9 mouse cellular contexts compared by ENCODE assay signal in genomic region chr5:145200387-145200786, GRCm38 (mm10). TPM values are rescaled to one million over a fixed set of nuclear protein-coding genes. Genes with fewer than 3 reads are reported as not detected.
DNase-seq lines count a peak whose midpoint lies in the region; ATAC-seq and TF ChIP-seq lines count a peak whose summit lies in the region.
"Had no signal": no experiment of that assay in that cellular context is flagged by ENCODE, and none has a peak within 500 bp of the region (broad histone marks: within the 10 kb centered on the region; RNA-seq: fewer than 3 reads in every experiment).

No protein-coding gene starts in this region.

- no peak overlapping the region for H3K27ac ChIP-seq in layer of hippocampus, adult 2 months
- H3K27ac ChIP-seq in embryonic facial prominence, embryonic 14.5 days (replicated peaks; ENCODE audit: low read depth, low read length) = no peak overlapping the region
- no peak overlapping the region for H3K27ac ChIP-seq in intestine, embryonic 16.5 days (ENCODE audit: low read length)

- TF ChIP-seq POLR2A in myocyte (IDR thresholded peaks at IDR 0.05; ENCODE audit: insufficient read length, low read depth) = no peak

- no peaks in the 10 kb centered on the region for H3K27me3 ChIP-seq in embryonic facial prominence, embryonic 14.5 days (replicated peaks; ENCODE audit: control insufficient read depth, insufficient read depth, low read length)
- H3K27me3 ChIP-seq in intestine, embryonic 16.5 days (replicated peaks; ENCODE audit: control insufficient read depth, insufficient read depth, low read length) = no peaks in the 10 kb centered on the region
- no peaks in the 10 kb centered on the region for H3K27me3 ChIP-seq in myocyte (ENCODE audit: control insufficient read depth, insufficient read depth, insufficient read length)

- peaks cover 21% of the 10 kb centered on the region for H3K36me3 ChIP-seq in embryonic facial prominence, embryonic 14.5 days (ENCODE audit: control insufficient read depth, insufficient read depth, low read length)
- H3K36me3 ChIP-seq in intestine, embryonic 16.5 days (ENCODE audit: control insufficient read depth, insufficient read depth, low read length) = no peaks in the 10 kb centered on the region
- peaks cover 3% of the 10 kb centered on the region for H3K36me3 ChIP-seq in myocyte (ENCODE audit: control insufficient read depth, insufficient read depth)

- 77% methylated on average over 7 of the region's 7 CpGs for WGBS in embryonic facial prominence, embryonic 14.5 days
- WGBS in intestine, embryonic 16.5 days = 71% methylated on average over 7 of the region's 7 CpGs

- TF ChIP-seq CTCF in layer of hippocampus, adult 2 months (conservative IDR thresholded peaks at IDR 0.05) = no peak

- ATAC-seq in embryonic facial prominence, embryonic 14.5 days (ENCODE audit: low read depth) = no peak
- no peak for ATAC-seq in intestine, embryonic 16.5 days
- ATAC-seq in erythroid progenitor cell, adult 5-6 weeks (replicated peaks; ENCODE audit: low FRiP score, poor library complexity, severe bottlenecking) = no peak

- H3K9ac ChIP-seq in embryonic facial prominence, embryonic 14.5 days (ENCODE audit: low read depth, low read length) = no peak overlapping the region
- H3K9ac ChIP-seq in intestine, embryonic 16.5 days (ENCODE audit: low read depth, low read length) = no peak overlapping the region

- DNase-seq in layer of hippocampus, adult 2 months (ENCODE audit: low spot score in 2 of 2) = no peak
- DNase-seq in layer of hippocampus, adult 8-10 months (ENCODE audit: low spot score in 2 of 2) = no peak
- DNase-seq in embryonic facial prominence, embryonic 14.5 days (ENCODE audit: low spot score) = no peak
- no peak for DNase-seq in urinary bladder, adult 2 months (ENCODE audit: low spot score)
- DNase-seq in ovary, postnatal 14 days (ENCODE audit: low spot score) = no peak
- DNase-seq: cerebellum, postnatal 25 days had no signal

- no peak overlapping the region for H3ac ChIP-seq in myocyte (ENCODE audit: control insufficient read depth, insufficient read length)

- H3K4me1 ChIP-seq in embryonic facial prominence, embryonic 14.5 days (ENCODE audit: control insufficient read depth, insufficient read depth, low read length) = peaks cover 13% of the 10 kb centered on the region
- H3K4me1 ChIP-seq in intestine, embryonic 16.5 days (ENCODE audit: control insufficient read depth, insufficient read depth, low read length) = peaks cover 13% of the 10 kb centered on the region

- H3K9me3 ChIP-seq in embryonic facial prominence, embryonic 14.5 days (ENCODE audit: control insufficient read depth, low read length) = no peaks in the 10 kb centered on the region
- H3K9me3 ChIP-seq in intestine, embryonic 16.5 days (ENCODE audit: control insufficient read depth, low read length) = no peaks in the 10 kb centered on the region

- no peaks in the 10 kb centered on the region for H3K79me2 ChIP-seq in myocyte (ENCODE audit: control insufficient read depth, insufficient read depth)

- peak overlapping the region; percentile 89 for H3K4me3 ChIP-seq in layer of hippocampus, adult 2 months
- H3K4me3 ChIP-seq in embryonic facial prominence, embryonic 14.5 days (ENCODE audit: low read depth, low read length) = peak overlapping the region; percentile 84; the same call in 1 of the 2 replicates
- peak overlapping the region; percentile 93; the same call in 1 of the 2 replicates for H3K4me3 ChIP-seq in intestine, embryonic 16.5 days (ENCODE audit: low read length)
- peak overlapping the region; percentile 65 for H3K4me3 ChIP-seq in myocyte

- H3K4me2 ChIP-seq in embryonic facial prominence, embryonic 14.5 days (ENCODE audit: low read depth, low read length) = peak overlapping the region; percentile 96
- peak overlapping the region; percentile 12 for H3K4me2 ChIP-seq in intestine, embryonic 16.5 days (ENCODE audit: low read depth, low read length)
- H3K4me2 ChIP-seq in myocyte (ENCODE audit: low read depth) = peak overlapping the region; percentile 77

TF ChIP-seq in myocyte, 11 proteins besides CTCF, POLR2A, EP300 and RAD21:
- TF ChIP-seq MYOG (IDR thresholded peaks at IDR 0.05; ENCODE audit: control insufficient read depth in 1 of 3, insufficient read depth in 1 of 3, insufficient read length in 2 of 3, low read depth in 2 of 3) = no peak
- TF ChIP-seq SRF (IDR thresholded peaks at IDR 0.05; ENCODE audit: control insufficient read depth, insufficient read length, low read depth) = no peak
- TF ChIP-seq MYOD1 (IDR thresholded peaks at IDR 0.05; ENCODE audit: control insufficient read depth in 1 of 3, insufficient read length in 2 of 3, low read depth in 2 of 3) = no peak
- no peak for TF ChIP-seq POLR2AphosphoS2 (IDR thresholded peaks at IDR 0.05; ENCODE audit: insufficient read length, low read depth)
- no peak for TF ChIP-seq REST (IDR thresholded peaks at IDR 0.05; ENCODE audit: insufficient read depth, insufficient read length)
- TF ChIP-seq USF1 (IDR thresholded peaks at IDR 0.05; ENCODE audit: low read depth) = no peak
- no peak for TF ChIP-seq E2F4 (IDR thresholded peaks at IDR 0.05; ENCODE audit: insufficient read depth)
- no peak for TF ChIP-seq TCF3 (IDR thresholded peaks at IDR 0.05; ENCODE audit: insufficient read length, low read depth)
- TF ChIP-seq CEBPB (IDR thresholded peaks at IDR 0.05; ENCODE audit: insufficient read depth, poor library complexity, severe bottlenecking) = no peak
- TF ChIP-seq MAX (IDR thresholded peaks at IDR 0.05; ENCODE audit: low read depth) = no peak
- TF ChIP-seq TCF12 (IDR thresholded peaks at IDR 0.05; ENCODE audit: insufficient read depth, poor library complexity, severe bottlenecking) = no peak

RNA-seq across cellular contexts. Expression of gene Zkscan14, which starts 1.3 kb away (rescaled TPM):
- total RNA-seq in layer of hippocampus, adult 2 months (2021) = 10 to 100 TPM; 11.6 to 12.9 TPM
- total RNA-seq in layer of hippocampus, adult 8-10 months (2022) = 10 to 100 TPM; 11.9 to 14.0 (median 12.9) TPM
- polyA plus RNA-seq in embryonic facial prominence, embryonic 14.5 days (2014; fragmentation: Nextera tagmentation; extraction: Ambion mirVana) = 6.6 and 9.3 TPM in 2 replicates
- 8.2 and 8.4 TPM in 2 replicates for polyA plus RNA-seq in intestine, embryonic 16.5 days (2015; fragmentation: Nextera tagmentation; extraction: Ambion mirVana)
- polyA plus RNA-seq in myocyte (2012; fragmentation: generic; extraction: Trizol) = 5.8 TPM
- total RNA-seq in erythroid progenitor cell, adult 5-6 weeks (2015; ENCODE audit: low replicate concordance) = 5.9 and 10.8 TPM in 2 replicates
- total RNA-seq in erythroid progenitor cell, adult 5-6 weeks (2017; ENCODE audit: low replicate concordance) = 8.1 and 14.2 TPM in 2 replicates
- 6.8 and 7.4 TPM in 2 replicates for polyA plus RNA-seq in urinary bladder, adult 2 months (2012; rRNA removed)

RNA-seq across cellular contexts. Expression of gene Zkscan5, which starts 4.0 kb away (rescaled TPM):
- total RNA-seq in layer of hippocampus, adult 2 months (2021) = 10 to 100 TPM; 11.3 to 12.2 TPM
- 10 to 100 TPM; 10.2 to 12.4 (median 10.6) TPM for total RNA-seq in layer of hippocampus, adult 8-10 months (2022)
- 13.4 and 14.0 TPM in 2 replicates for polyA plus RNA-seq in embryonic facial prominence, embryonic 14.5 days (2014; fragmentation: Nextera tagmentation; extraction: Ambion mirVana)
- 7.1 and 8.4 TPM in 2 replicates for polyA plus RNA-seq in intestine, embryonic 16.5 days (2015; fragmentation: Nextera tagmentation; extraction: Ambion mirVana)
- polyA plus RNA-seq in myocyte (2012; fragmentation: generic; extraction: Trizol) = 5.9 TPM
- total RNA-seq in erythroid progenitor cell, adult 5-6 weeks (2015; ENCODE audit: low replicate concordance) = 3.2 and 5.0 TPM in 2 replicates
- total RNA-seq in erythroid progenitor cell, adult 5-6 weeks (2017; ENCODE audit: low replicate concordance) = 4.2 and 8.2 TPM in 2 replicates
- polyA plus RNA-seq in urinary bladder, adult 2 months (2012; rRNA removed) = 7.4 and 9.1 TPM in 2 replicates

RNA-seq across cellular contexts. Expression of gene Atp5j2, which starts 8.5 kb away (rescaled TPM):
- 100 to 1,000 TPM; 238 to 257 TPM for total RNA-seq in layer of hippocampus, adult 2 months (2021)
- 100 to 1,000 TPM; 217 to 378 (median 300) TPM for total RNA-seq in layer of hippocampus, adult 8-10 months (2022)
- polyA plus RNA-seq in embryonic facial prominence, embryonic 14.5 days (2014; fragmentation: Nextera tagmentation; extraction: Ambion mirVana) = 511 and 592 TPM in 2 replicates
- 956 and 964 TPM in 2 replicates for polyA plus RNA-seq in intestine, embryonic 16.5 days (2015; fragmentation: Nextera tagmentation; extraction: Ambion mirVana)
- polyA plus RNA-seq in myocyte (2012; fragmentation: generic; extraction: Trizol) = 683 TPM
- 185 and 225 TPM in 2 replicates for total RNA-seq in erythroid progenitor cell, adult 5-6 weeks (2015; ENCODE audit: low replicate concordance)
- total RNA-seq in erythroid progenitor cell, adult 5-6 weeks (2017; ENCODE audit: low replicate concordance) = 43.9 and 68.5 TPM in 2 replicates
- polyA plus RNA-seq in urinary bladder, adult 2 months (2012; rRNA removed) = 266 and 278 TPM in 2 replicates

RNA-seq across cellular contexts. Expression of gene Zfp655, which starts 31.1 kb away (rescaled TPM):
- 10 to 100 TPM; 27.5 to 28.4 TPM for total RNA-seq in layer of hippocampus, adult 2 months (2021)
- total RNA-seq in layer of hippocampus, adult 8-10 months (2022) = 10 to 100 TPM; 29.7 to 30.8 (median 30.4) TPM
- polyA plus RNA-seq in embryonic facial prominence, embryonic 14.5 days (2014; fragmentation: Nextera tagmentation; extraction: Ambion mirVana) = 37.2 and 38.1 TPM in 2 replicates
- 36.7 and 38.9 TPM in 2 replicates for polyA plus RNA-seq in intestine, embryonic 16.5 days (2015; fragmentation: Nextera tagmentation; extraction: Ambion mirVana)
- 11.5 TPM for polyA plus RNA-seq in myocyte (2012; fragmentation: generic; extraction: Trizol)
- total RNA-seq in erythroid progenitor cell, adult 5-6 weeks (2015; ENCODE audit: low replicate concordance) = 21.4 and 30.6 TPM in 2 replicates
- 16.3 and 21.6 TPM in 2 replicates for total RNA-seq in erythroid progenitor cell, adult 5-6 weeks (2017; ENCODE audit: low replicate concordance)
- 30.0 and 31.5 TPM in 2 replicates for polyA plus RNA-seq in urinary bladder, adult 2 months (2012; rRNA removed)

RNA-seq across cellular contexts. Expression of gene Cpsf4, which starts 33.4 kb away (rescaled TPM):
- 10 to 100 TPM; 24.8 to 24.9 TPM for total RNA-seq in layer of hippocampus, adult 2 months (2021)
- total RNA-seq in layer of hippocampus, adult 8-10 months (2022) = 10 to 100 TPM; 24.9 to 30.7 (median 25.6) TPM
- polyA plus RNA-seq in embryonic facial prominence, embryonic 14.5 days (2014; fragmentation: Nextera tagmentation; extraction: Ambion mirVana) = 25.1 and 26.5 TPM in 2 replicates
- polyA plus RNA-seq in intestine, embryonic 16.5 days (2015; fragmentation: Nextera tagmentation; extraction: Ambion mirVana) = 38.9 and 41.1 TPM in 2 replicates
- 31.3 TPM for polyA plus RNA-seq in myocyte (2012; fragmentation: generic; extraction: Trizol)
- total RNA-seq in erythroid progenitor cell, adult 5-6 weeks (2015; ENCODE audit: low replicate concordance) = 29.8 and 37.8 TPM in 2 replicates
- total RNA-seq in erythroid progenitor cell, adult 5-6 weeks (2017; ENCODE audit: low replicate concordance) = 33.1 and 36.8 TPM in 2 replicates
- 20.4 and 25.4 TPM in 2 replicates for polyA plus RNA-seq in urinary bladder, adult 2 months (2012; rRNA removed)

Comparison
In these comparisons a context has a peak if more than half of its experiments do, and no peak if none do; other contexts are left out.
1. H3K4me2 ChIP-seq: peak in every context shown above with its lines; median percentile 96 in embryonic facial prominence, embryonic 14.5 days; 77 in myocyte; 12 in intestine, embryonic 16.5 days.